Mouse (Mus musculus) lung, embryonic 16.5 days (tissue): ENCODE measurements at regions not wholly inside any gene's neighbourhood (a gene's known extent, or its start where the extent isn't known, plus 50 kb on each side); places are given as distances from the start of the nearest gene placed in this dataset.

Source experiments
- ATAC-seq: fragments of 200-750 bp; cut with Nextera tagmentation; 2 replicates; pipeline ENCODE4 v1.8.0; 2017; ENCODE audit warnings: low read depth, mild to moderate bottlenecking, moderate library complexity
- H3K27ac ChIP-seq: fragments of 300-500 bp; sonication (generic); 2 replicates; pipeline ENCODE4 v1.5.1; 2014; ENCODE audit warnings: mild to moderate bottlenecking, control low read depth, low read length
- H3K27me3 ChIP-seq: fragments of 300-500 bp; sonication (generic); 2 replicates; pipeline ENCODE4 v1.6.1; 2014; ENCODE audit warnings: low read depth, low read length, mixed read lengths; ENCODE audit not compliant: control insufficient read depth, insufficient read depth
- H3K36me3 ChIP-seq: fragments of 300-500 bp; sonication (generic); 2 replicates; pipeline ENCODE4 v1.6.1; 2014; ENCODE audit warnings: low read length; ENCODE audit not compliant: control insufficient read depth, insufficient read depth
- H3K4me1 ChIP-seq: fragments of 300-500 bp; sonication (generic); replicated peaks from 2 replicates; pipeline ENCODE4 v1.6.1; 2014; ENCODE audit warnings: low read length, mixed read lengths; ENCODE audit not compliant: control insufficient read depth, insufficient read depth
- H3K4me2 ChIP-seq: fragments of 300-500 bp; sonication (generic); 2 replicates; pipeline ENCODE4 v1.6.1; 2014; ENCODE audit warnings: low read depth, low read length, control low read depth
- H3K4me3 ChIP-seq: fragments of 300-500 bp; sonication (generic); 2 replicates; pipeline ENCODE4 v1.5.1; 2014; ENCODE audit warnings: mild to moderate bottlenecking, low read length, control low read depth
- H3K9ac ChIP-seq: fragments of 300-500 bp; sonication (generic); 2 replicates; pipeline ENCODE4 v1.6.1; 2014; ENCODE audit warnings: low read length, control low read depth
- H3K9me3 ChIP-seq: fragments of 300-500 bp; sonication (generic); 2 replicates; pipeline ENCODE4 v1.6.1; 2016; ENCODE audit warnings: low read length; ENCODE audit not compliant: control insufficient read depth
- WGBS: fragments of 180-500 bp; shearing (Covaris S2); extraction: QIAGEN DNeasy Blood & Tissue Kit; methylation state at CpG from one replicate; pipeline ENCODE4 v1.1.7; 2014; 5-methylcytosine and 5-hydroxymethylcytosine counted together

GRCm38 (mm10) chr1:90471806-90472205 is 131.0 kb upstream of the Cops8 start:
- Histone ChIP-seq H3K27ac (no peak overlapping the region), H3K9ac (no peak overlapping the region), H3K9me3 (no peaks in the 10 kb centered on the region), H3K4me1 (peaks cover 8% of the 10 kb centered on the region; the same call in 1 of the 2 replicates), H3K4me2 (no peak overlapping the region), H3K4me3 (no peak overlapping the region), H3K36me3 (no peaks in the 10 kb centered on the region), H3K27me3 (0 out of 2 replicates have a peak, but pooled peaks cover 6% of the 10 kb centered on the region)
- WGBS = 89% methylated on average over 13 of the region's 13 CpGs
- ATAC-seq = no peak

GRCm38 (mm10) chr1:90475060-90475813 is 127.5 kb upstream of the Cops8 start:
- no peaks in the 10 kb centered on the region for H3K27me3 ChIP-seq
- no peak for ATAC-seq
- H3K4me3 ChIP-seq = no peak overlapping the region
- H3K27ac ChIP-seq = no peak overlapping the region
- peaks cover 11% of the 10 kb centered on the region; the same call in 1 of the 2 replicates for H3K4me1 ChIP-seq
- WGBS = 84% methylated on average over 10 of the region's 10 CpGs
- no peaks in the 10 kb centered on the region for H3K36me3 ChIP-seq
- no peak overlapping the region for H3K9ac ChIP-seq
- H3K4me2 ChIP-seq = no peak overlapping the region
- H3K9me3 ChIP-seq = no peaks in the 10 kb centered on the region

GRCm38 (mm10) chr1:90476556-90477243 is 126.1 kb upstream of the Cops8 start:
- WGBS = 23% methylated on average over 9 of the region's 9 CpGs
- Histone ChIP-seq H3K27ac (no peak overlapping the region), H3K9ac (no peak overlapping the region), H3K4me2 (no peak overlapping the region), H3K4me3 (no peak overlapping the region), H3K36me3 (no peaks in the 10 kb centered on the region), H3K4me1 (peaks cover 7% of the 10 kb centered on the region; the same call in 1 of the 2 replicates), H3K27me3 (no peaks in the 10 kb centered on the region), H3K9me3 (no peaks in the 10 kb centered on the region)
- peak; percentile 15; the same call in 1 of the 2 replicates for ATAC-seq

- no peak overlapping the region for H3K9ac ChIP-seq
- H3K36me3 ChIP-seq = no peaks in the 10 kb centered on the region
- no peak overlapping the region for H3K4me3 ChIP-seq
- peaks cover 7% of the 10 kb centered on the region; the same call in 1 of the 2 replicates for H3K4me1 ChIP-seq
- H3K4me2 ChIP-seq = no peak overlapping the region
- no peak overlapping the region for H3K27ac ChIP-seq
- 91% methylated on average over 2 of the region's 2 CpGs for WGBS
- no peaks in the 10 kb centered on the region; the same call in 1 of the 2 replicates for H3K27me3 ChIP-seq
- no peaks in the 10 kb centered on the region for H3K9me3 ChIP-seq
- ATAC-seq = no peak
Observed at GRCm38 (mm10) chr1:90478839-90479238, 123.9 kb upstream of the Cops8 start.

GRCm38 (mm10) chr1:90481247-90481646 is 121.5 kb upstream of the Cops8 start:
- Histone ChIP-seq H3K4me2 (no peak overlapping the region), H3K27ac (no peak overlapping the region), H3K27me3 (peaks cover 2% of the 10 kb centered on the region; the same call in 1 of the 2 replicates), H3K4me1 (peaks cover 7% of the 10 kb centered on the region; the same call in 1 of the 2 replicates), H3K9me3 (no peaks in the 10 kb centered on the region), H3K36me3 (no peaks in the 10 kb centered on the region), H3K9ac (no peak overlapping the region), H3K4me3 (no peak overlapping the region)
- WGBS = 60% methylated on average over 5 of the region's 5 CpGs
- no peak for ATAC-seq

- Histone ChIP-seq H3K4me3 (no peak overlapping the region), H3K36me3 (no peaks in the 10 kb centered on the region), H3K4me1 (peaks cover 7% of the 10 kb centered on the region), H3K27me3 (peaks cover 2% of the 10 kb centered on the region; the same call in 1 of the 2 replicates), H3K9me3 (no peaks in the 10 kb centered on the region), H3K4me2 (no peak overlapping the region), H3K27ac (no peak overlapping the region), H3K9ac (no peak overlapping the region)
- WGBS = 65% methylated on average over 5 of the region's 5 CpGs
- no peak for ATAC-seq
Observed at GRCm38 (mm10) chr1:90481708-90482107, 121.1 kb upstream of the Cops8 start.

- 0 out of 2 replicates have a peak overlapping the region, but pooled peaks have one; percentile 22 for H3K4me2 ChIP-seq
Observed at GRCm38 (mm10) chr1:90486349-90486839, 116.4 kb upstream of the Cops8 start.

GRCm38 (mm10) chr1:90487886-90488285 is 114.9 kb upstream of the Cops8 start:
- no peak overlapping the region for H3K27ac ChIP-seq
- no peak overlapping the region for H3K4me2 ChIP-seq
- no peak for ATAC-seq
- no peak overlapping the region for H3K4me3 ChIP-seq
- H3K9me3 ChIP-seq = no peaks in the 10 kb centered on the region
- no peak overlapping the region for H3K9ac ChIP-seq
- WGBS = 83% methylated on average over 2 of the region's 2 CpGs
- peaks cover 2% of the 10 kb centered on the region; the same call in 1 of the 2 replicates for H3K27me3 ChIP-seq
- no peaks in the 10 kb centered on the region for H3K36me3 ChIP-seq
- peaks cover 3% of the 10 kb centered on the region for H3K4me1 ChIP-seq

More at GRCm38 (mm10) chr1:90486349-90486839, 116.4 kb upstream of the Cops8 start:
- H3K9me3 ChIP-seq = no peaks in the 10 kb centered on the region
- peak; percentile 90 for ATAC-seq
- H3K36me3 ChIP-seq = no peaks in the 10 kb centered on the region
- no peak overlapping the region for H3K4me3 ChIP-seq
- peaks cover 3% of the 10 kb centered on the region for H3K4me1 ChIP-seq
- H3K27me3 ChIP-seq = peaks cover 2% of the 10 kb centered on the region; the same call in 1 of the 2 replicates
- no peak overlapping the region for H3K9ac ChIP-seq
- H3K27ac ChIP-seq = peak overlapping the region; percentile 12; the same call in 1 of the 2 replicates
- WGBS = 38% methylated on average over 11 of the region's 11 CpGs

- no peak overlapping the region for H3K9ac ChIP-seq
- H3K36me3 ChIP-seq = no peaks in the 10 kb centered on the region
- H3K9me3 ChIP-seq = no peaks in the 10 kb centered on the region
- H3K27me3 ChIP-seq = peaks cover 2% of the 10 kb centered on the region; the same call in 1 of the 2 replicates
- peaks cover 3% of the 10 kb centered on the region for H3K4me1 ChIP-seq
- H3K4me2 ChIP-seq = no peak overlapping the region
- ATAC-seq = no peak
- H3K4me3 ChIP-seq = no peak overlapping the region
- H3K27ac ChIP-seq = no peak overlapping the region
- 90% methylated on average over 2 of the region's 2 CpGs for WGBS
Observed at GRCm38 (mm10) chr1:90488991-90489390, 113.8 kb upstream of the Cops8 start.
